Mouse (Mus musculus) liver, embryonic 14.5 days (tissue): ENCODE results near the gene Ppp1r27. TPM values are rescaled to one million over a fixed set of nuclear protein-coding genes. Genes with fewer than 3 reads are reported as not detected.

Experiments used
- ATAC-seq: fragments of 200-750 bp; cut with Nextera tagmentation; 2 replicates; pipeline ENCODE4 v1.8.0; 2017; ENCODE audit warnings: moderate number of reproducible peaks, mild to moderate bottlenecking, moderate library complexity; ENCODE audit not compliant: insufficient read depth
- DNase-seq, 3 experiments: peaks; one replicate each; pipeline ENCODE4 v3.0.0-alpha.2; 2012 to 2013; ENCODE audit warnings: low read depth in 3 of 3, low spot score in 3 of 3
- H3K27ac ChIP-seq: fragments of 300-500 bp; sonication (generic); 2 replicates; pipeline ENCODE4 v1.5.1; 2014; ENCODE audit warnings: moderate library complexity, mild to moderate bottlenecking, control low read depth, inconsistent platforms
- H3K27me3 ChIP-seq: fragments of 300-500 bp; sonication (generic); 2 replicates; pipeline ENCODE4 v1.6.1; 2014; ENCODE audit warnings: mild to moderate bottlenecking, low read length, moderate library complexity; ENCODE audit not compliant: control insufficient read depth, insufficient read depth
- H3K36me3 ChIP-seq: fragments of 300-500 bp; sonication (generic); replicated peaks from 2 replicates; pipeline ENCODE4 v1.6.1; 2014; ENCODE audit warnings: low read depth; ENCODE audit not compliant: control insufficient read depth, insufficient read depth
- H3K4me1 ChIP-seq, 2 experiments: fragments of 200-500 bp in 1 of 2; fragments of 300-500 bp in 1 of 2; sonication (generic) in 1 of 2; replicated peaks; 2 replicates each; pipeline ENCODE4 v1.6.1; 2012 to 2014; ENCODE audit warnings: antibody characterized with exemption in 1 of 2, inconsistent platforms in 1 of 2, low read length in 1 of 2; ENCODE audit not compliant: control insufficient read depth in 2 of 2, insufficient read depth in 2 of 2
- H3K4me2 ChIP-seq: fragments of 300-500 bp; sonication (generic); 2 replicates; pipeline ENCODE4 v1.6.1; 2014; ENCODE audit warnings: low read depth, mild to moderate bottlenecking, control low read depth, moderate library complexity
- H3K4me3 ChIP-seq, 2 experiments: fragments of 200-500 bp in 1 of 2; fragments of 300-500 bp in 1 of 2; sonication (generic) in 1 of 2; 2 replicates each; pipeline ENCODE4 v1.5.1; 2012 to 2014; ENCODE audit warnings: low read depth in 2 of 2, low read length in 2 of 2, mild to moderate bottlenecking in 2 of 2, control low read depth in 1 of 2, inconsistent platforms in 1 of 2, moderate library complexity in 1 of 2; ENCODE audit not compliant: insufficient read depth in 1 of 2
- H3K9ac ChIP-seq: fragments of 300-500 bp; sonication (generic); replicated peaks from 2 replicates; pipeline ENCODE4 v1.6.1; 2014; ENCODE audit warnings: mild to moderate bottlenecking, control low read depth, moderate library complexity
- H3K9me3 ChIP-seq: fragments of 300-500 bp; sonication (generic); 2 replicates; pipeline ENCODE4 v1.6.1; 2016; ENCODE audit warnings: low read length, mixed read lengths; ENCODE audit not compliant: control insufficient read depth
- CTCF ChIP-seq: IDR thresholded peaks from 2 replicates; pipeline ENCODE4 v1.5.1; 2016; ENCODE audit warnings: antibody characterized with exemption, low read depth, control low read depth
- EP300 ChIP-seq: IDR thresholded peaks from 2 replicates; pipeline ENCODE4 v1.6.1; 2016; ENCODE audit warnings: antibody characterized with exemption, low read depth
- WGBS: fragments of 180-500 bp; shearing (Covaris S2); extraction: QIAGEN DNeasy Blood & Tissue Kit; methylation state at CpG from one replicate; pipeline ENCODE4 v1.1.7; 2014; ENCODE audit not compliant: insufficient replicate concordance; 5-methylcytosine and 5-hydroxymethylcytosine counted together
- polyA plus RNA-seq, 2 experiments: library from polyadenylated mRNA; depleted of rRNA in 1 of 2; stranded (reverse) in 1 of 2; unstranded in 1 of 2; fragments of >200 nt; fragmentation: Nextera tagmentation in 1 of 2; extraction: Ambion mirVana in 1 of 2; gene quantifications; 2 replicates each; pipeline versions ENCODE4 v1.2.1 to v1.2.3; 2012 to 2014

Ppp1r27 gene
- polyA plus RNA-seq, 2 experiments = not detected

DNA sequence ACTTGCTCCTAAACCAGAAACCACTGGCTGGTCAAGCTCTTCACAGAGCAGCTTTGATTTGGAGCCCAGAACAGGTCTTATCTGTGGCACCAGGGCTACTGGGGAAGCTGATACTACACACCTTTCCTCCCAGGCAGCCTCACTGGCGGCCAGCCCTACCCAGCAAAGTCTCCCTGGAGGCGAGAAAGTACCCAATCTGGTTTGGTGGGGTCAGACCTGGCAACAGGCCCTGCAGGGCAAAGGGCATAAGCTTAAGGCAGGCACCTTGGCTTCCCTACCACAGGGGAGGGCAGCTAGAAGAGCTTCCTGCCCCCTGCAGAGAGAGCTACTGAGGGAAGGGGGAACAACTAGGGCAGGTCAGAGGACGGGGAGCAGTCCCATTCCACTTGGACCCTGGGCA is 50.6 kb downstream of the Ppp1r27 start:
- TF ChIP-seq CTCF (no peak), EP300 (no peak)
- no peak for ATAC-seq
- Histone ChIP-seq H3K4me1 (no peaks in the 10 kb centered on the region), H3K9me3 (no peaks in the 10 kb centered on the region), H3K36me3 (peaks cover 10% of the 10 kb centered on the region), H3K4me3 (no peak overlapping the region), H3K27me3 (no peaks in the 10 kb centered on the region), H3K27ac (no peak overlapping the region), H3K4me2 (no peak overlapping the region), H3K9ac (no peak overlapping the region)
- no peak for DNase-seq
- WGBS = 10% methylated on average over 3 of the region's 3 CpGs

Other genes with a start within 250 kb of the Ppp1r27 start
Only the 30 nearest of the 34 such genes appear.
- 256 and 265 TPM in 2 replicates for gene Actg1, start 202.6 kb downstream of the Ppp1r27 start, polyA plus RNA-seq (2012; rRNA removed)
- 451 and 544 TPM in 2 replicates for gene Actg1, start 202.6 kb downstream of the Ppp1r27 start, polyA plus RNA-seq (2014; fragmentation: Nextera tagmentation; extraction: Ambion mirVana)
- gene Fscn2, start 189.6 kb downstream of the Ppp1r27 start, polyA plus RNA-seq (2012; rRNA removed) = not detected in 2 replicates
- not detected in 2 replicates for gene Fscn2, start 189.6 kb downstream of the Ppp1r27 start, polyA plus RNA-seq (2014; fragmentation: Nextera tagmentation; extraction: Ambion mirVana)
- 5.3 and 6.3 TPM in 2 replicates for gene Faap100, start 172.4 kb downstream of the Ppp1r27 start, polyA plus RNA-seq (2012; rRNA removed)
- gene Faap100, start 172.4 kb downstream of the Ppp1r27 start, polyA plus RNA-seq (2014; fragmentation: Nextera tagmentation; extraction: Ambion mirVana) = 4.5 and 5.4 TPM in 2 replicates
- gene Nploc4, start 113.4 kb downstream of the Ppp1r27 start, polyA plus RNA-seq (2012; rRNA removed) = 17.9 and 21.1 TPM in 2 replicates
- 21.2 and 22.2 TPM in 2 replicates for gene Nploc4, start 113.4 kb downstream of the Ppp1r27 start, polyA plus RNA-seq (2014; fragmentation: Nextera tagmentation; extraction: Ambion mirVana)
- not detected in 2 replicates for gene Tspan10, start 108.5 kb downstream of the Ppp1r27 start, polyA plus RNA-seq (2012; rRNA removed)
- not detected in 2 replicates for gene Tspan10, start 108.5 kb downstream of the Ppp1r27 start, polyA plus RNA-seq (2014; fragmentation: Nextera tagmentation; extraction: Ambion mirVana)
- gene Pde6g, start 97.6 kb downstream of the Ppp1r27 start, polyA plus RNA-seq (2012; rRNA removed) = 0.19 and 0.25 TPM in 2 replicates
- 0.15 and 0.23 TPM in 2 replicates for gene Pde6g, start 97.6 kb downstream of the Ppp1r27 start, polyA plus RNA-seq (2014; fragmentation: Nextera tagmentation; extraction: Ambion mirVana)
- gene Oxld1, start 93.1 kb downstream of the Ppp1r27 start, polyA plus RNA-seq (2012; rRNA removed) = 5.3 and 5.8 TPM in 2 replicates
- 8.0 and 8.4 TPM in 2 replicates for gene Oxld1, start 93.1 kb downstream of the Ppp1r27 start, polyA plus RNA-seq (2014; fragmentation: Nextera tagmentation; extraction: Ambion mirVana)
- 13.7 and 15.9 TPM in 2 replicates for gene Ccdc137, start 93.0 kb downstream of the Ppp1r27 start, polyA plus RNA-seq (2012; rRNA removed)
- 11.0 and 11.1 TPM in 2 replicates for gene Ccdc137, start 93.0 kb downstream of the Ppp1r27 start, polyA plus RNA-seq (2014; fragmentation: Nextera tagmentation; extraction: Ambion mirVana)
- 9.9 and 11.2 TPM in 2 replicates for gene Arl16, start 83.5 kb downstream of the Ppp1r27 start, polyA plus RNA-seq (2012; rRNA removed)
- gene Arl16, start 83.5 kb downstream of the Ppp1r27 start, polyA plus RNA-seq (2014; fragmentation: Nextera tagmentation; extraction: Ambion mirVana) = 11.3 and 13.0 TPM in 2 replicates
- gene Mrpl12, start 66.5 kb downstream of the Ppp1r27 start, polyA plus RNA-seq (2012; rRNA removed) = 64.2 and 78.4 TPM in 2 replicates
- gene Mrpl12, start 66.5 kb downstream of the Ppp1r27 start, polyA plus RNA-seq (2014; fragmentation: Nextera tagmentation; extraction: Ambion mirVana) = 127 and 130 TPM in 2 replicates
- gene Slc25a10, start 59.3 kb downstream of the Ppp1r27 start, polyA plus RNA-seq (2012; rRNA removed) = 31.5 and 37.4 TPM in 2 replicates
- 35.1 and 38.2 TPM in 2 replicates for gene Slc25a10, start 59.3 kb downstream of the Ppp1r27 start, polyA plus RNA-seq (2014; fragmentation: Nextera tagmentation; extraction: Ambion mirVana)
- 19.8 and 22.8 TPM in 2 replicates for gene Gcgr, start 20.4 kb downstream of the Ppp1r27 start, polyA plus RNA-seq (2012; rRNA removed)
- gene Gcgr, start 20.4 kb downstream of the Ppp1r27 start, polyA plus RNA-seq (2014; fragmentation: Nextera tagmentation; extraction: Ambion mirVana) = 11.6 and 13.4 TPM in 2 replicates
- 30.0 and 36.2 TPM in 2 replicates for gene Mcrip1, start 1.4 kb downstream of the Ppp1r27 start, polyA plus RNA-seq (2012; rRNA removed)
- 41.3 and 43.6 TPM in 2 replicates for gene Mcrip1, start 1.4 kb downstream of the Ppp1r27 start, polyA plus RNA-seq (2014; fragmentation: Nextera tagmentation; extraction: Ambion mirVana)
- gene P4hb, start 22.1 kb upstream of the Ppp1r27 start, polyA plus RNA-seq (2012; rRNA removed) = 144 and 214 TPM in 2 replicates
- 497 and 525 TPM in 2 replicates for gene P4hb, start 22.1 kb upstream of the Ppp1r27 start, polyA plus RNA-seq (2014; fragmentation: Nextera tagmentation; extraction: Ambion mirVana)
- gene Arhgdia, start 30.5 kb upstream of the Ppp1r27 start, polyA plus RNA-seq (2012; rRNA removed) = 172 and 176 TPM in 2 replicates
- 191 and 204 TPM in 2 replicates for gene Arhgdia, start 30.5 kb upstream of the Ppp1r27 start, polyA plus RNA-seq (2014; fragmentation: Nextera tagmentation; extraction: Ambion mirVana)
- gene Alyref, start 47.2 kb upstream of the Ppp1r27 start, polyA plus RNA-seq (2012; rRNA removed) = 46.3 and 110 TPM in 2 replicates
- gene Alyref, start 47.2 kb upstream of the Ppp1r27 start, polyA plus RNA-seq (2014; fragmentation: Nextera tagmentation; extraction: Ambion mirVana) = 347 and 349 TPM in 2 replicates
- gene Anapc11, start 47.3 kb upstream of the Ppp1r27 start, polyA plus RNA-seq (2012; rRNA removed) = 44.7 and 60.4 TPM in 2 replicates
- 93.5 and 98.7 TPM in 2 replicates for gene Anapc11, start 47.3 kb upstream of the Ppp1r27 start, polyA plus RNA-seq (2014; fragmentation: Nextera tagmentation; extraction: Ambion mirVana)
- 5.5 and 12.3 TPM in 2 replicates for gene Npb, start 57.3 kb upstream of the Ppp1r27 start, polyA plus RNA-seq (2012; rRNA removed)
- gene Npb, start 57.3 kb upstream of the Ppp1r27 start, polyA plus RNA-seq (2014; fragmentation: Nextera tagmentation; extraction: Ambion mirVana) = 11.9 and 14.2 TPM in 2 replicates
- gene Pcyt2, start 66.8 kb upstream of the Ppp1r27 start, polyA plus RNA-seq (2012; rRNA removed) = 127 and 135 TPM in 2 replicates
- gene Pcyt2, start 66.8 kb upstream of the Ppp1r27 start, polyA plus RNA-seq (2014; fragmentation: Nextera tagmentation; extraction: Ambion mirVana) = 86.2 and 99.6 TPM in 2 replicates
- 27.6 and 30.8 TPM in 2 replicates for gene Sirt7, start 74.1 kb upstream of the Ppp1r27 start, polyA plus RNA-seq (2012; rRNA removed)
- gene Sirt7, start 74.1 kb upstream of the Ppp1r27 start, polyA plus RNA-seq (2014; fragmentation: Nextera tagmentation; extraction: Ambion mirVana) = 22.0 and 26.3 TPM in 2 replicates
- gene Mafg, start 82.5 kb upstream of the Ppp1r27 start, polyA plus RNA-seq (2012; rRNA removed) = 29.5 and 30.9 TPM in 2 replicates
- gene Mafg, start 82.5 kb upstream of the Ppp1r27 start, polyA plus RNA-seq (2014; fragmentation: Nextera tagmentation; extraction: Ambion mirVana) = 20.9 and 25.9 TPM in 2 replicates
- 4.0 and 4.3 TPM in 2 replicates for gene Pycr1, start 92.6 kb upstream of the Ppp1r27 start, polyA plus RNA-seq (2012; rRNA removed)
- 4.8 and 5.1 TPM in 2 replicates for gene Pycr1, start 92.6 kb upstream of the Ppp1r27 start, polyA plus RNA-seq (2014; fragmentation: Nextera tagmentation; extraction: Ambion mirVana)
- gene Myadml2, start 97.0 kb upstream of the Ppp1r27 start, polyA plus RNA-seq (2012; rRNA removed) = 0.07 and 0.13 TPM in 2 replicates
- 0.67 and 1.0 TPM in 2 replicates for gene Myadml2, start 97.0 kb upstream of the Ppp1r27 start, polyA plus RNA-seq (2014; fragmentation: Nextera tagmentation; extraction: Ambion mirVana)
- 0.18 and 0.30 TPM in 2 replicates for gene Notum, start 110.0 kb upstream of the Ppp1r27 start, polyA plus RNA-seq (2012; rRNA removed)
- gene Notum, start 110.0 kb upstream of the Ppp1r27 start, polyA plus RNA-seq (2014; fragmentation: Nextera tagmentation; extraction: Ambion mirVana) = 0.18 TPM in 1 of 2 replicates, not detected in the other
- gene Aspscr1, start 121.8 kb upstream of the Ppp1r27 start, polyA plus RNA-seq (2012; rRNA removed) = 16.9 and 20.4 TPM in 2 replicates
- gene Aspscr1, start 121.8 kb upstream of the Ppp1r27 start, polyA plus RNA-seq (2014; fragmentation: Nextera tagmentation; extraction: Ambion mirVana) = 34.6 and 37.5 TPM in 2 replicates
- 64.2 and 78.3 TPM in 2 replicates for gene Cenpx, start 162.6 kb upstream of the Ppp1r27 start, polyA plus RNA-seq (2012; rRNA removed)
- gene Cenpx, start 162.6 kb upstream of the Ppp1r27 start, polyA plus RNA-seq (2014; fragmentation: Nextera tagmentation; extraction: Ambion mirVana) = 119 and 128 TPM in 2 replicates
- 6.6 and 9.3 TPM in 2 replicates for gene Lrrc45, start 162.8 kb upstream of the Ppp1r27 start, polyA plus RNA-seq (2012; rRNA removed)
- gene Lrrc45, start 162.8 kb upstream of the Ppp1r27 start, polyA plus RNA-seq (2014; fragmentation: Nextera tagmentation; extraction: Ambion mirVana) = 6.2 and 8.3 TPM in 2 replicates
- gene Rac3, start 170.3 kb upstream of the Ppp1r27 start, polyA plus RNA-seq (2012; rRNA removed) = 1.3 and 1.7 TPM in 2 replicates
- 0.13 TPM in 1 of 2 replicates, not detected in the other for gene Rac3, start 170.3 kb upstream of the Ppp1r27 start, polyA plus RNA-seq (2014; fragmentation: Nextera tagmentation; extraction: Ambion mirVana)
- 10.4 and 11.3 TPM in 2 replicates for gene Dcxr, start 176.1 kb upstream of the Ppp1r27 start, polyA plus RNA-seq (2012; rRNA removed)
- gene Dcxr, start 176.1 kb upstream of the Ppp1r27 start, polyA plus RNA-seq (2014; fragmentation: Nextera tagmentation; extraction: Ambion mirVana) = 15.1 and 17.0 TPM in 2 replicates
- gene Cbr2, start 181.0 kb upstream of the Ppp1r27 start, polyA plus RNA-seq (2012; rRNA removed) = 0.20 TPM in 1 of 2 replicates, not detected in the other
- gene Cbr2, start 181.0 kb upstream of the Ppp1r27 start, polyA plus RNA-seq (2014; fragmentation: Nextera tagmentation; extraction: Ambion mirVana) = not detected in 2 replicates